Mouse (Mus musculus): Measurements from ENCODE around the gene Trp53i13.
A peak's percentile ranks its signal among the peaks of the same experiment; 100 is the strongest.
"Not testable (repeated sequence)": the region's sequence is repeated elsewhere in the genome, so short reads cannot be mapped to it uniquely, and the experiment has no call there.

Gene Trp53i13

GRCm38 (mm10) chr11:77515637-77516552 is at the start of gene Trp53i13:
Trp53i13 (minus strand) TSS chr11:77515980.
- DNase-seq (ENCODE audit: low spot score) = no peak

- no peak for DNase-seq (ENCODE audit: low spot score)
These were observed 29.5 kb upstream of the Trp53i13 start for GRCm38 (mm10) chr11:77545261-77545660.

- DNase-seq (ENCODE audit: low spot score) = no peak
These were observed 16.5 kb upstream of the Trp53i13 start for GRCm38 (mm10) chr11:77532202-77532846.

GRCm38 (mm10) chr11:77530862-77531261 is 15.1 kb upstream of the Trp53i13 start:
- no peak for DNase-seq (ENCODE audit: low spot score)

GRCm38 (mm10) chr11:77529644-77530043 is 13.9 kb upstream of the Trp53i13 start:
- no peak for DNase-seq (ENCODE audit: low spot score)

- not testable (repeated sequence) for DNase-seq (ENCODE audit: low spot score)
These were observed 12.6 kb upstream of the Trp53i13 start for GRCm38 (mm10) chr11:77528420-77528819.

- DNase-seq (ENCODE audit: low spot score) = no peak
These were observed 10.2 kb upstream of the Trp53i13 start for GRCm38 (mm10) chr11:77525804-77526486.

GRCm38 (mm10) chr11:77520601-77521529 is 5.1 kb upstream of the Trp53i13 start:
- DNase-seq (ENCODE audit: low spot score) = no peak

- DNase-seq (ENCODE audit: low spot score) = no peak
These were observed 3.3 kb upstream of the Trp53i13 start, which contains the start of gene Gm10392 for GRCm38 (mm10) chr11:77519043-77519442. Gm10392 (minus strand) TSS chr11:77519198.

GRCm38 (mm10) chr11:77518051-77518798 is 2.4 kb upstream of the Trp53i13 start:
- no peak for DNase-seq (ENCODE audit: low spot score)

- DNase-seq (ENCODE audit: low spot score) = no peak
These were observed 1.0 kb upstream of the Trp53i13 start for GRCm38 (mm10) chr11:77516553-77517425.

GRCm38 (mm10) chr11:77514832-77515636 is 746 bp downstream of the Trp53i13 start, which contains the start of gene Abhd15:
Abhd15 (plus strand) TSS chr11:77515121.
- peak; percentile 69 for DNase-seq (ENCODE audit: low spot score)

GRCm38 (mm10) chr11:77514281-77514831 is 1.4 kb downstream of the Trp53i13 start:
- no peak for DNase-seq (ENCODE audit: low spot score)

- DNase-seq (ENCODE audit: low spot score) = no peak
These were observed 2.0 kb downstream of the Trp53i13 start for GRCm38 (mm10) chr11:77513811-77514170.

GRCm38 (mm10) chr11:77512891-77513810 is 2.6 kb downstream of the Trp53i13 start:
- DNase-seq (ENCODE audit: low spot score) = no peak

GRCm38 (mm10) chr11:77511336-77511735 is 4.4 kb downstream of the Trp53i13 start:
- DNase-seq (ENCODE audit: low spot score) = no peak

Data from ovary, postnatal 10 days (tissue).